Mouse (Mus musculus): ENCODE measurements at regions not wholly inside any gene's neighbourhood (a gene's known extent, or its start where the extent isn't known, plus 50 kb on each side); places are given as distances from the start of the nearest gene placed in this dataset.

DNA sequence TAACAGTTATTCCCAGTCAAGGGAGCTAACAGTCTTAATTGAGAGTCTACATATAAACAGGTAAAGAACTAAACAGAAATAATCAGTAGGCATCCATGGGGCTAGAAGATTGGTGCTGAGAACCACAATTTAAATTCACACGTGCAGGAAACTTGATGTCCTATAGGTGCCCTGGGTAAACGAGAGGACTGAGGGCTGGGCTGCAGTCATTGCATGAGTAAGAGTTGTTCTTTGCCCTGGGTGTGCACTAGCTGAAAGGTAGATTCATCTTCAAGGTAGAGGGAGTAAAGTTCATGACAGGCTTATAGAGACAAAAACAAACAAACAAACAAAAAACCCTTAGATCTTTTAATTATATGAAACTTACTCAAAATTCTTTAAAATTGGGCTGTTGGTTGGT lies 411.1 kb upstream of the Acvr2a start:
- TF ChIP-seq CTCF (IDR thresholded peaks at IDR 0.05) (no peak), EP300 (IDR thresholded peaks at IDR 0.05) (no peak)
